Mouse (Mus musculus) bone marrow, adult 2 months (tissue): ENCODE results near the gene Hnrnph3. TPM values are rescaled to one million over a fixed set of nuclear protein-coding genes. Genes with fewer than 3 reads are reported as not detected.

Experiments used
- H3K27ac ChIP-seq: fragments of 200-500 bp; 2 replicates; pipeline ENCODE4 v1.5.1; 2012; ENCODE audit warnings: low read depth, mild to moderate bottlenecking, control low read depth, inconsistent platforms, low read length; ENCODE audit not compliant: control insufficient read depth, poor library complexity, insufficient read depth
- H3K4me1 ChIP-seq: fragments of 200-500 bp; 2 replicates; pipeline ENCODE4 v1.6.1; 2011; ENCODE audit warnings: low read length; ENCODE audit not compliant: control insufficient read depth, insufficient read depth
- H3K4me3 ChIP-seq: fragments of 200-500 bp; replicated peaks from 2 replicates; pipeline ENCODE3; 2011; ENCODE audit warnings: mild to moderate bottlenecking, low read depth, low read length, control low read depth; ENCODE audit not compliant: control insufficient read depth
- CTCF ChIP-seq: fragments of 200-500 bp; IDR thresholded peaks from 2 replicates; pipeline ENCODE4 v1.5.1; 2011; ENCODE audit warnings: low read length, control low read depth; ENCODE audit not compliant: control insufficient read depth, insufficient read depth
- POLR2A ChIP-seq: fragments of 200-500 bp; IDR thresholded peaks from 2 replicates; pipeline ENCODE4 v1.6.1; 2011; ENCODE audit warnings: low read depth, mild to moderate bottlenecking, control low read depth, low read length, borderline replicate concordance; ENCODE audit not compliant: control insufficient read depth
- WGBS: fragments of 180-500 bp; shearing (Covaris S2); methylation state at CpG from one replicate; pipeline ENCODE4 v1.1.7; 2018; 5-methylcytosine and 5-hydroxymethylcytosine counted together
- polyA plus RNA-seq: library from polyadenylated mRNA; stranded (reverse); fragments of >200 nt; gene quantifications from 2 replicates; pipeline ENCODE4 v1.2.4, GENCODE M21; 2011; ENCODE audit warnings: low replicate concordance; ENCODE audit not compliant: missing spikeins, insufficient read depth, insufficient read length

Gene Hnrnph3
- polyA plus RNA-seq, 1 experiment, result 89.4 TPM

DNA sequence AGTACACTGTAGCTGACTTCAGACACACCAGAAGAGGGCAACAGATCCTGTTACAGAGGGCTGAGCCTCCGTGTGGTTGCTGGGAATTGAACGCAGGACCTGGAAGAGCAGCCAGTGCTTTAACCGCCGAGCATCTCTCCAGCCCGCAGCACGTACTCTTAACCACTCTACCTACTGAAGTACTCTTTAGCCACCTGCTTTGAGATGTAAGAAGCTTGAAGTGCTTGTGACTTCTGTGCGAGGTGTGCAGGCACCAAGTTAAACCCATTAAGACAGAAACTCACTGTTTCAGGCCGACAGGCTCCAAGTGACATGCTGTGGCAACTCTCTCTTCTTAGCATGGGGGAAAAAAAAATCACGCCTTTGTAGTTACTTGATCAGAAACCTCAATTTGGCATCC, 9.8 kb downstream of the Hnrnph3 start:
- H3K27ac ChIP-seq, result no peak overlapping the region
- no peak overlapping the region for H3K4me3 ChIP-seq
- no peaks in the 10 kb centered on the region; the same call in 1 of the 2 replicates for H3K4me1 ChIP-seq
- WGBS, result 93% methylated on average over 9 of the region's 9 CpGs
- TF ChIP-seq CTCF (no peak), POLR2A (no peak)

- no peak overlapping the region for H3K4me3 ChIP-seq
- H3K27ac ChIP-seq, result no peak overlapping the region
- no peaks in the 10 kb centered on the region; the same call in 1 of the 2 replicates for H3K4me1 ChIP-seq
- no peak for TF ChIP-seq POLR2A
- no peak for TF ChIP-seq CTCF
- WGBS, result 62% methylated on average over 3 of the region's 3 CpGs
Observed at GRCm38 (mm10) chr10:63013476-63013875, 10.5 kb downstream of the Hnrnph3 start.

- TF ChIP-seq POLR2A (no peak), CTCF (no peak)
- WGBS, result 91% methylated on average over 6 of the region's 6 CpGs
- no peak overlapping the region for H3K27ac ChIP-seq
- H3K4me1 ChIP-seq, result no peaks in the 10 kb centered on the region; the same call in 1 of the 2 replicates
- H3K4me3 ChIP-seq, result no peak overlapping the region
Observed at GRCm38 (mm10) chr10:63011556-63011955, 12.5 kb downstream of the Hnrnph3 start.

DNA sequence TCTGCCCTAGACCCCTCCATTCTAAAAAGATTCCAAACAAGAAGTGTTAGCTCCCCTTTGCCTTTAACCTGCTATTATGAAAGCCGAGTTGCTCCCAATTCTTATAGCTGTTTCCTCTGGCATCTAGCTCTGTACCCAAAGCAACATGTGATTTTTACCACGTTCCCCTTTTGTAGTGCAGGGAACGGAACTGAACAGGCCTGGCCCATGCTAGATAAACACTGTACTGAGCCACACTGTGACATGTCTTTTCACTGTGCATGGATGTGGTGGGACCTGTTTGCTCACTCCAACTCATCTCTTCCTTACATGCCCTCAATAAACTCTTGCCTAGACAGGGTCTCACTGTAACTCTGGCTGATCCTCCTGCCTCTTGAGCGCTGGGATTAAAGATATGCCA, 13.7 kb downstream of the Hnrnph3 start:
- TF ChIP-seq POLR2A (no peak), CTCF (no peak)
- H3K27ac ChIP-seq, result no peak overlapping the region
- H3K4me3 ChIP-seq, result no peak overlapping the region
- WGBS, result 21% methylated on average over 4 of the region's 4 CpGs
- H3K4me1 ChIP-seq, result no peaks in the 10 kb centered on the region; the same call in 1 of the 2 replicates

DNA sequence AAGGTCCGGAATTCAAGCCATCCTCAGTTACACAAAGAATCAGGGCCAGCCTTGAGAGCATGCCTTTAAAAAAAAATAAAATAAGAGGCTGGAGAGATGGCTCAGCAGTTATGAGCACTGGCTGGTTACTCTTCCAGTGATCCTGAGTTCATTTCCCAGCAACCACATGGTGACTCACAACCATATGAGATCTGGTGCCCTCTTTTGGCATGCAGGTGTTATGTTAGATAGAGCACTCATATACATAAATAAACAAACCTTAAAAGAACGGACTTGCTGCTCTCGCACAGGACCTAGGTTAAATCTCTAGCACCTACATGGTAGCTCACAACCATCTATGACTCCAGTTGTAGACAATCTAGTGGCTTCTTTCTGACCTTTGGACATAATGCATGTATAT, 15.8 kb downstream of the Hnrnph3 start:
- 80% methylated on average over 3 of the region's 3 CpGs for WGBS
- H3K27ac ChIP-seq, result no peak overlapping the region
- H3K4me3 ChIP-seq, result no peak overlapping the region
- TF ChIP-seq CTCF, result no peak
- no peak for TF ChIP-seq POLR2A
- no peaks in the 10 kb centered on the region; the same call in 1 of the 2 replicates for H3K4me1 ChIP-seq

GRCm38 (mm10) chr10:63004556-63004955, 19.5 kb downstream of the Hnrnph3 start:
- Histone ChIP-seq H3K4me1 (no peaks in the 10 kb centered on the region; the same call in 1 of the 2 replicates), H3K27ac (no peak overlapping the region), H3K4me3 (no peak overlapping the region)
- 90% methylated on average over 9 of the region's 9 CpGs for WGBS
- TF ChIP-seq CTCF (no peak), POLR2A (no peak)

GRCm38 (mm10) chr10:63003252-63003651, 20.8 kb downstream of the Hnrnph3 start:
- no peak overlapping the region for H3K27ac ChIP-seq
- 77% methylated on average over 9 of the region's 9 CpGs for WGBS
- TF ChIP-seq POLR2A, result no peak
- TF ChIP-seq CTCF, result no peak

GRCm38 (mm10) chr10:63000584-63000983, 23.4 kb downstream of the Hnrnph3 start:
- 62% methylated on average over 9 of the region's 9 CpGs for WGBS
- Histone ChIP-seq H3K4me3 (no peak overlapping the region), H3K4me1 (no peaks in the 10 kb centered on the region; the same call in 1 of the 2 replicates), H3K27ac (no peak overlapping the region)
- no peak for TF ChIP-seq CTCF
- TF ChIP-seq POLR2A, result no peak

More at GRCm38 (mm10) chr10:63003252-63003651, 20.8 kb downstream of the Hnrnph3 start:
- no peak overlapping the region for H3K4me3 ChIP-seq
- H3K4me1 ChIP-seq, result no peaks in the 10 kb centered on the region; the same call in 1 of the 2 replicates

GRCm38 (mm10) chr10:62993991-62994390, 30.0 kb downstream of the Hnrnph3 start:
- 88% methylated on average over 8 of the region's 9 CpGs for WGBS
- TF ChIP-seq POLR2A, result no peak
- TF ChIP-seq CTCF, result no peak
- Histone ChIP-seq H3K27ac (no peak overlapping the region), H3K4me3 (no peak overlapping the region), H3K4me1 (no peaks in the 10 kb centered on the region)
